Mouse (Mus musculus): ENCODE data around the gene Ush1g. TPM values are rescaled to one million over a fixed set of nuclear protein-coding genes. Genes with fewer than 3 reads are reported as not detected.

Ush1g gene
- polyA plus RNA-seq, 1 experiment from 2014 or later, result not detected

- H3K27me3 ChIP-seq (replicated peaks; ENCODE audit: insufficient read depth, low read length), result peaks cover 44% of the 10 kb centered on the region
- DNase-seq (ENCODE audit: low spot score) (no peak), ATAC-seq (no peak)
- no peak overlapping the region for H3K4me2 ChIP-seq (replicated peaks; ENCODE audit: low read depth, low read length)
- no peak for TF ChIP-seq EP300 (IDR thresholded peaks at IDR 0.05)
- no peak for TF ChIP-seq CTCF (IDR thresholded peaks at IDR 0.05)
- no peak overlapping the region for H3K9ac ChIP-seq (replicated peaks; ENCODE audit: low read depth)
- H3K4me3 ChIP-seq (ENCODE audit: low read depth, low read length), result no peak overlapping the region
- H3K36me3 ChIP-seq (ENCODE audit: insufficient read depth, low read length), result 0 out of 2 replicates have a peak, but pooled peaks cover 4% of the 10 kb centered on the region
- no peaks in the 10 kb centered on the region for H3K9me3 ChIP-seq (ENCODE audit: low read length)
- no peak overlapping the region for H3K27ac ChIP-seq (ENCODE audit: low read length)
- H3K4me1 ChIP-seq (ENCODE audit: insufficient read depth, low read depth, low read length), result no peaks in the 10 kb centered on the region; the same call in 1 of the 2 replicates
- WGBS, result 86% methylated on average over 27 of the region's 27 CpGs
These were observed 52.3 kb downstream of the Ush1g start for GRCm38 (mm10) chr11:115269330-115270066.

DNA sequence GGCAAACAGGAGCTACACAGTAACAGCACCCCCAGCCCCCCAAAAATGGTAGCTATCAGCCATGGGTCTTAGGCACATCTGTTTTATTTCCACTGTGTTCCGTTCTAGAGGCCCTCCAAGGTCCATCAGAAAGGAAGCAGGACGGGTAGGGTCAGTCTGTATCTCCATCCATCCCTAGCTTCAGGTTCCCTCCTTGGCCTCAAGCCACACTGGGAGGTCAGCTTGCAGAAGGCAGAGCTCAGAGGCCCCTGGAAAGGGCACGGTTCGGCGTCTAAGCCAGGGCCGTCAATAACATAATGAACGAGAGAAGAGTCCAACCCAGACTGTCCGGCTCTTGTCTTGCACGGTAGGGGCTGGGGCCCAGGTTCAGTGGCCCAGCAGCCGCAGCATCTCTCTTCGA lies 53.9 kb downstream of the Ush1g start:
- no peak for TF ChIP-seq EP300 (IDR thresholded peaks at IDR 0.05)
- TF ChIP-seq CTCF (IDR thresholded peaks at IDR 0.05), result no peak
- no peak overlapping the region for H3K9ac ChIP-seq (replicated peaks; ENCODE audit: low read depth)
- no peak overlapping the region for H3K27ac ChIP-seq (ENCODE audit: low read length)
- DNase-seq (ENCODE audit: low spot score) (no peak), ATAC-seq (no peak)
- H3K4me1 ChIP-seq (ENCODE audit: insufficient read depth, low read depth, low read length), result no peaks in the 10 kb centered on the region; the same call in 1 of the 2 replicates
- peaks cover 59% of the 10 kb centered on the region for H3K27me3 ChIP-seq (replicated peaks; ENCODE audit: insufficient read depth, low read length)
- no peak overlapping the region for H3K4me2 ChIP-seq (replicated peaks; ENCODE audit: low read depth, low read length)
- 0 out of 2 replicates have a peak, but pooled peaks cover 4% of the 10 kb centered on the region for H3K36me3 ChIP-seq (ENCODE audit: insufficient read depth, low read length)
- 78% methylated on average over 11 of the region's 11 CpGs for WGBS
- no peak overlapping the region for H3K4me3 ChIP-seq (ENCODE audit: low read depth, low read length)
- H3K9me3 ChIP-seq (ENCODE audit: low read length), result no peaks in the 10 kb centered on the region

- 10% methylated on average over 30 of the region's 50 CpGs for WGBS
- Histone ChIP-seq H3K27ac (ENCODE audit: low read length) (no peak within 1 kb of the TSS), H3K4me3 (ENCODE audit: low read depth, low read length) (peak within 1 kb of the TSS; percentile 24), H3K4me1 (ENCODE audit: insufficient read depth, low read depth, low read length) (no peaks in the 10 kb centered on the region; the same call in 1 of the 2 replicates), H3K36me3 (ENCODE audit: insufficient read depth, low read length) (0 out of 2 replicates have a peak, but pooled peaks cover 4% of the 10 kb centered on the region), H3K9me3 (ENCODE audit: low read length) (no peaks in the 10 kb centered on the region), H3K27me3 (replicated peaks; ENCODE audit: insufficient read depth, low read length) (peaks cover 65% of the 10 kb centered on the region), H3K9ac (replicated peaks; ENCODE audit: low read depth) (no peak within 1 kb of the TSS), H3K4me2 (replicated peaks; ENCODE audit: low read depth, low read length) (peak within 1 kb of the TSS; percentile 52)
- DNase-seq (ENCODE audit: low spot score) (no peak), ATAC-seq (no peak)
- TF ChIP-seq CTCF (IDR thresholded peaks at IDR 0.05), result no peak
- no peak for TF ChIP-seq EP300 (IDR thresholded peaks at IDR 0.05)
These were observed 54.6 kb downstream of the Ush1g start, which contains the start of gene Grin2c for GRCm38 (mm10) chr11:115267061-115267883. TSS of gene Grin2c (minus strand) at chr11:115267243.

DNA sequence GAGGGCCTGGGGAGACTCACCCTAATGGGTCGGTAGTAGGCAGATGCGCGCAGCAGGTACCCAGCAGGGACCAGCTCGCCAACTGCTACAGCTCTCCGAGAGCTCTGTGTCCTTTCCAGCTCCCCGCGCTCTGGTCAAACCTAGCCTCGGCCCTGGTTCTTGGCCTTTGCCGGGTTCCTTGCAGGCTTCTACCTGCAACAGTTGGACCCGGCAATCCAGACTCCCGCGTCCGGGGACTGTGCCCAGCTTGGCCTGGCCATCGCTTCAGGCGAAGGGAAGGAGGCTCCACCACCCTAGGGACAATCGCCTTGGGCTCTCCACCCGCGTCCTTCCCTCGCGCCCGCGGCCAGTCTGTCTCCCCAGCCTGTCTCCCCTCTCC lies 55.5 kb downstream of the Ush1g start:
- ATAC-seq (no peak), DNase-seq (ENCODE audit: low spot score) (no peak)
- no peak overlapping the region for H3K9ac ChIP-seq (replicated peaks; ENCODE audit: low read depth)
- 0 out of 2 replicates have a peak overlapping the region, but pooled peaks have one; percentile 24 for H3K4me3 ChIP-seq (ENCODE audit: low read depth, low read length)
- peak overlapping the region; percentile 52 for H3K4me2 ChIP-seq (replicated peaks; ENCODE audit: low read depth, low read length)
- H3K9me3 ChIP-seq (ENCODE audit: low read length), result no peaks in the 10 kb centered on the region
- peaks cover 73% of the 10 kb centered on the region for H3K27me3 ChIP-seq (replicated peaks; ENCODE audit: insufficient read depth, low read length)
- TF ChIP-seq CTCF (IDR thresholded peaks at IDR 0.05) (no peak), EP300 (IDR thresholded peaks at IDR 0.05) (no peak)
- H3K27ac ChIP-seq (ENCODE audit: low read length), result no peak overlapping the region
- H3K4me1 ChIP-seq (ENCODE audit: insufficient read depth, low read depth, low read length), result no peaks in the 10 kb centered on the region; the same call in 1 of the 2 replicates
- WGBS, result 4% methylated on average over 20 of the region's 22 CpGs
- 0 out of 2 replicates have a peak, but pooled peaks cover 4% of the 10 kb centered on the region for H3K36me3 ChIP-seq (ENCODE audit: insufficient read depth, low read length)

GRCm38 (mm10) chr11:115265771-115266399 lies 56.0 kb downstream of the Ush1g start:
- no peak for TF ChIP-seq CTCF (IDR thresholded peaks at IDR 0.05)
- no peak for TF ChIP-seq EP300 (IDR thresholded peaks at IDR 0.05)

More at GRCm38 (mm10) chr11:115265771-115266399, 56.0 kb downstream of the Ush1g start:
- DNase-seq (ENCODE audit: low spot score), result no peak
- Histone ChIP-seq H3K4me2 (replicated peaks; ENCODE audit: low read depth, low read length) (no peak overlapping the region), H3K36me3 (ENCODE audit: insufficient read depth, low read length) (0 out of 2 replicates have a peak, but pooled peaks cover 4% of the 10 kb centered on the region), H3K9ac (replicated peaks; ENCODE audit: low read depth) (no peak overlapping the region), H3K9me3 (ENCODE audit: low read length) (no peaks in the 10 kb centered on the region), H3K27ac (ENCODE audit: low read length) (no peak overlapping the region), H3K4me3 (ENCODE audit: low read depth, low read length) (0 out of 2 replicates have a peak overlapping the region, but pooled peaks have one; percentile 24), H3K4me1 (ENCODE audit: insufficient read depth, low read depth, low read length) (no peaks in the 10 kb centered on the region; the same call in 1 of the 2 replicates), H3K27me3 (replicated peaks; ENCODE audit: insufficient read depth, low read length) (peaks cover 76% of the 10 kb centered on the region)
- WGBS, result 4% methylated on average over 20 of the region's 20 CpGs
- no peak for ATAC-seq

Other genes starting within 250 kb of the Ush1g start
- 0.56 and 0.85 TPM in 2 replicates for gene Rab37, start 230.6 kb downstream of the Ush1g start, polyA plus RNA-seq (2015; fragmentation: Nextera tagmentation; extraction: Ambion mirVana)
- gene Cd300lf, start 188.0 kb downstream of the Ush1g start, polyA plus RNA-seq (2015; fragmentation: Nextera tagmentation; extraction: Ambion mirVana), result 12.7 and 13.1 TPM in 2 replicates
- 56.9 and 71.2 TPM in 2 replicates for gene Slc9a3r1, start 158.7 kb downstream of the Ush1g start, polyA plus RNA-seq (2015; fragmentation: Nextera tagmentation; extraction: Ambion mirVana)
- 9.6 and 10.5 TPM in 2 replicates for gene Tmem104, start 134.6 kb downstream of the Ush1g start, polyA plus RNA-seq (2015; fragmentation: Nextera tagmentation; extraction: Ambion mirVana)
- 30.3 and 30.8 TPM in 2 replicates for gene Nat9, start 134.2 kb downstream of the Ush1g start, polyA plus RNA-seq (2015; fragmentation: Nextera tagmentation; extraction: Ambion mirVana)
- gene Grin2c, start 54.8 kb downstream of the Ush1g start, polyA plus RNA-seq (2015; fragmentation: Nextera tagmentation; extraction: Ambion mirVana), result 0.11 TPM in 2 replicates
- gene Fdxr, start 45.0 kb downstream of the Ush1g start, polyA plus RNA-seq (2015; fragmentation: Nextera tagmentation; extraction: Ambion mirVana), result 6.9 and 7.9 TPM in 2 replicates
- gene Fads6, start 24.4 kb downstream of the Ush1g start, polyA plus RNA-seq (2015; fragmentation: Nextera tagmentation; extraction: Ambion mirVana), result 0.17 and 0.24 TPM in 2 replicates
- gene Otop2, start 14.9 kb downstream of the Ush1g start, polyA plus RNA-seq (2015; fragmentation: Nextera tagmentation; extraction: Ambion mirVana), result not detected in 2 replicates
- not detected in 2 replicates for gene Otop3, start 12.7 kb upstream of the Ush1g start, polyA plus RNA-seq (2015; fragmentation: Nextera tagmentation; extraction: Ambion mirVana)
- gene Hid1, start 45.7 kb upstream of the Ush1g start, polyA plus RNA-seq (2015; fragmentation: Nextera tagmentation; extraction: Ambion mirVana), result 16.0 and 17.9 TPM in 2 replicates
- gene Cdr2l, start 59.9 kb upstream of the Ush1g start, polyA plus RNA-seq (2015; fragmentation: Nextera tagmentation; extraction: Ambion mirVana), result 14.0 and 15.8 TPM in 2 replicates
- gene Mrpl58, start 81.7 kb upstream of the Ush1g start, polyA plus RNA-seq (2015; fragmentation: Nextera tagmentation; extraction: Ambion mirVana), result 154 and 180 TPM in 2 replicates
- gene Atp5h, start 97.9 kb upstream of the Ush1g start, polyA plus RNA-seq (2015; fragmentation: Nextera tagmentation; extraction: Ambion mirVana), result 669 and 721 TPM in 2 replicates
- 18.6 and 19.1 TPM in 2 replicates for gene Kctd2, start 98.1 kb upstream of the Ush1g start, polyA plus RNA-seq (2015; fragmentation: Nextera tagmentation; extraction: Ambion mirVana)
- gene Trim80, start 118.5 kb upstream of the Ush1g start, polyA plus RNA-seq (2015; fragmentation: Nextera tagmentation; extraction: Ambion mirVana), result not detected in 2 replicates
- gene Slc16a5, start 140.4 kb upstream of the Ush1g start, polyA plus RNA-seq (2015; fragmentation: Nextera tagmentation; extraction: Ambion mirVana), result 0.07 and 0.13 TPM in 2 replicates
- gene Armc7, start 153.6 kb upstream of the Ush1g start, polyA plus RNA-seq (2015; fragmentation: Nextera tagmentation; extraction: Ambion mirVana), result 6.4 and 9.0 TPM in 2 replicates
- gene Nt5c, start 169.8 kb upstream of the Ush1g start, polyA plus RNA-seq (2015; fragmentation: Nextera tagmentation; extraction: Ambion mirVana), result 102 and 109 TPM in 2 replicates
- gene Jpt1, start 192.3 kb upstream of the Ush1g start, polyA plus RNA-seq (2015; fragmentation: Nextera tagmentation; extraction: Ambion mirVana), result 195 and 201 TPM in 2 replicates
- 546 and 580 TPM in 2 replicates for gene Sumo2, start 214.2 kb upstream of the Ush1g start, polyA plus RNA-seq (2015; fragmentation: Nextera tagmentation; extraction: Ambion mirVana)
- gene Nup85, start 242.4 kb upstream of the Ush1g start, polyA plus RNA-seq (2015; fragmentation: Nextera tagmentation; extraction: Ambion mirVana), result 38.4 and 44.2 TPM in 2 replicates

Data from lung, postnatal 0 days (tissue).